Mouse (Mus musculus) liver, postnatal 0 days (tissue): ENCODE measurements around the gene Plekha6.

Source experiments
- CTCF ChIP-seq: sonication (generic); IDR thresholded peaks from 2 replicates; pipeline ENCODE4 v1.5.1; 2016; ENCODE audit warnings: antibody characterized with exemption, low read depth
- EP300 ChIP-seq: IDR thresholded peaks from 2 replicates; pipeline ENCODE4 v1.6.1; 2016; ENCODE audit warnings: antibody characterized with exemption, low read depth, mild to moderate bottlenecking

GRCm38 (mm10) chr1:133302540-133302939 is 138.5 kb downstream of the Plekha6 start:
- TF ChIP-seq CTCF: no peak
- TF ChIP-seq EP300: no peak
